Mouse (Mus musculus) limb, embryonic 15.5 days (tissue): ENCODE results near the gene Foxp1. TPM values are rescaled to one million over a fixed set of nuclear protein-coding genes. Genes with fewer than 3 reads are reported as not detected.

Experiments used
- ATAC-seq: fragments of 200-750 bp; cut with Nextera tagmentation; 2 replicates; pipeline ENCODE4 v1.8.0; 2017; ENCODE audit warnings: low read depth, moderate TSS enrichment; ENCODE audit not compliant: insufficient number of reproducible peaks, low FRiP score, low TSS enrichment
- H3K27ac ChIP-seq: fragments of 300-500 bp; sonication (generic); 2 replicates; pipeline ENCODE4 v1.5.1; 2015; ENCODE audit warnings: moderate library complexity, mild to moderate bottlenecking, inconsistent platforms
- H3K27me3 ChIP-seq: fragments of 300-500 bp; sonication (generic); 2 replicates; pipeline ENCODE4 v1.6.1; 2015; ENCODE audit warnings: inconsistent platforms
- H3K36me3 ChIP-seq: fragments of 300-500 bp; sonication (generic); 2 replicates; pipeline ENCODE4 v1.6.1; 2015; ENCODE audit warnings: inconsistent platforms
- H3K4me1 ChIP-seq: fragments of 300-500 bp; sonication (generic); 2 replicates; pipeline ENCODE4 v1.6.1; 2015; ENCODE audit warnings: inconsistent platforms
- H3K4me2 ChIP-seq: fragments of 300-500 bp; sonication (generic); 2 replicates; pipeline ENCODE4 v1.6.1; 2015; ENCODE audit warnings: mild to moderate bottlenecking, inconsistent platforms
- H3K4me3 ChIP-seq: fragments of 300-500 bp; sonication (generic); 2 replicates; pipeline ENCODE4 v1.5.1; 2015; ENCODE audit warnings: mild to moderate bottlenecking, inconsistent platforms
- H3K9ac ChIP-seq: fragments of 300-500 bp; sonication (generic); 2 replicates; pipeline ENCODE4 v1.6.1; 2015; ENCODE audit warnings: inconsistent platforms
- H3K9me3 ChIP-seq: fragments of 300-500 bp; sonication (generic); 2 replicates; pipeline ENCODE4 v1.6.1; 2016; ENCODE audit warnings: inconsistent platforms
- WGBS: fragments of 180-500 bp; shearing (Covaris S2); methylation state at CpG from one replicate; pipeline ENCODE4 v1.1.7; 2015; 5-methylcytosine and 5-hydroxymethylcytosine counted together
- polyA plus RNA-seq: library from polyadenylated mRNA; unstranded; fragments of >200 nt; fragmentation: Nextera tagmentation; extraction: Ambion mirVana; gene quantifications from 2 replicates; pipeline ENCODE4 v1.2.1, GENCODE M21; 2015

Gene Foxp1
- polyA plus RNA-seq, 1 experiment from 2014 or later: 142 TPM

DNA sequence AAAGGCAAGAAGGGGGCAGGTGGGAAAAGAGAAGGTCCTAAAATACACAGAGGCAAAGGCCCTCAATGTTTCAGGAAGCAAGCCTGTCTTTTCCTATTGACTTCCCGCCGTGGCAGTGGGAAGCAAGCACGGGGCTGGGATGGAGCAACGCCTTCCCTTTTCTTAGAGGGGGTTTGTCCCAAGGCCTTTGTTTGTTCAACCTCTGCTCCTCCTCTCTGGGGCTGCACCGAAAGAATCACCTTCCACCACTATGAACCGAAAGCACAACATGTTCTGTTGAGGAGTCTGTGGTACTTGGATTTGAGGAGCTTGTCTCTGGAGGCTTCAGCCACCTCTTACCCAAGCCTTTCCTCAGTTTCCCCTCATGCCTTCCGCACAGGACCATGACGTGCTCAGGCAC lies 355.5 kb downstream of the Foxp1 start:
- no peak overlapping the region for H3K27ac ChIP-seq

DNA sequence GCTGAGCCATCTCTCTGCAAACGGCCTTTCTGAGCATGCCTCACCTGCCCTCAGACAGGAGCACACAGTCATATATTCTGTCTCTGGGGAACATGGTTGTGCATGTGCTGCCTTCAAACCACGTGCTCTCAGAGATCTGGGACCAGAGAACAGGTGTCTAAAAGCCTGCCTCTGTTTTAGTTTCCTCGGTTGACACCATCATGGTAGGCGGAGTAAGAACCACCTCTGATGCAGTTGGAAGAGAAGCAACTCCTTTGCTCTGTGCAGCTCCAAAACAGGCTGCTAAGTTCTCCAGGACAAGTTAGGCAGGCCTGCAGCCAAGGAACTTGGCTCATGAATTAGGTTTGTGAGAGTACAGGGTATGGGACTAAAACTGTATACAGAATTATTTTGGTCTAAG lies 356.4 kb downstream of the Foxp1 start:
- Histone ChIP-seq H3K9ac (no peak overlapping the region), H3K4me3 (no peak overlapping the region), H3K4me2 (no peak overlapping the region), H3K36me3 (no peaks in the 10 kb centered on the region), H3K27me3 (no peaks in the 10 kb centered on the region), H3K27ac (no peak overlapping the region), H3K4me1 (peaks cover 5% of the 10 kb centered on the region; the same call in 1 of the 2 replicates), H3K9me3 (no peaks in the 10 kb centered on the region)
- 70% methylated on average over 4 of the region's 4 CpGs for WGBS
- ATAC-seq: no peak

More for the DNA sequence above, 355.5 kb downstream of the Foxp1 start:
- Histone ChIP-seq H3K36me3 (no peaks in the 10 kb centered on the region), H3K4me3 (no peak overlapping the region), H3K9ac (no peak overlapping the region), H3K4me2 (no peak overlapping the region), H3K4me1 (peaks cover 8% of the 10 kb centered on the region; the same call in 1 of the 2 replicates), H3K27me3 (no peaks in the 10 kb centered on the region), H3K9me3 (no peaks in the 10 kb centered on the region)
- ATAC-seq: no peak
- WGBS: 78% methylated on average over 8 of the region's 8 CpGs

DNA sequence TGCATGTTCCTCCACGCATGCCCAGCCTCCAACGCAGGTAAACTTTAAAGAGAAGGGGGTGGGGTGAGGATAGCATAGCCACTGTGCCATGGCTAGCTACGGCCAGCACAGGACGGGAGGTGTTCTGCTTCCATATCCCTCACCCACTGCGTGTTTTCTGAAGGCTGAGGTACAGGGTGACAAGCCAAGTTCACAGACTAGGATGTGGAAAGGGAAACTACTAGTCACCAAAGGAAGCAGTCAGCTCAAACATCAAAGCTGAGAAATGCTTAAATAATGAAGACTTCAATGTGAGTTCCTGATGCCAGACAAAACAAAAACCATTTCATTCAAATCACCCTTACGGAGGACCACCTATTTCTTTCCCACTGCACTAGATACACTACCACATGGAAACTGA lies 357.8 kb downstream of the Foxp1 start:
- H3K4me2 ChIP-seq: no peak overlapping the region
- H3K36me3 ChIP-seq: no peaks in the 10 kb centered on the region
- H3K27me3 ChIP-seq: no peaks in the 10 kb centered on the region
- peaks cover 12% of the 10 kb centered on the region for H3K4me1 ChIP-seq
- H3K4me3 ChIP-seq: no peak overlapping the region
- H3K9ac ChIP-seq: no peak overlapping the region
- WGBS: 83% methylated on average over 6 of the region's 6 CpGs
- H3K27ac ChIP-seq: no peak overlapping the region
- no peak for ATAC-seq
- no peaks in the 10 kb centered on the region for H3K9me3 ChIP-seq

DNA sequence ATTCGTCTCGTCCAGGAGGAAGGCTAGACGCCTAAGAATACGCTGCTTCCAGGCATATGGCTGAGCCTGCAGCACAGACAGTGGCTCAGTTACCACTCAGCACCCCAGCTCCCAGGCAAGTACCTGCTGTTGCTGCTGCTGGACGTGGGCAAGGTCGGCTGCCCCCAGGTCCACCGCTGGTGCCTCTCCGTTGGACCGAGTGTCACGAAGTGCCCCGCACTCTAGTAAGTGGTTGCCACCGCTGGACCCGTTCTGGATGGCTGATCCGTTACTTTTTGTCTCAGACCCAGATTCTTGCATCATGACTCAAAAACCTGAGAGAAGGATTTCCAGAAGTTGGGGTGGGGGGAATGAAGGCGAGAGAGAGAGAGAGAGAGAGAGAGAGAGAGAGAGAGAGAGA lies 359.8 kb downstream of the Foxp1 start:
- Histone ChIP-seq H3K27ac (no peak overlapping the region), H3K9me3 (no peaks in the 10 kb centered on the region), H3K36me3 (no peaks in the 10 kb centered on the region), H3K4me1 (peaks cover 17% of the 10 kb centered on the region), H3K27me3 (no peaks in the 10 kb centered on the region), H3K4me2 (no peak overlapping the region), H3K9ac (no peak overlapping the region), H3K4me3 (no peak overlapping the region)
- 79% methylated on average over 15 of the region's 15 CpGs for WGBS
- ATAC-seq: no peak

DNA sequence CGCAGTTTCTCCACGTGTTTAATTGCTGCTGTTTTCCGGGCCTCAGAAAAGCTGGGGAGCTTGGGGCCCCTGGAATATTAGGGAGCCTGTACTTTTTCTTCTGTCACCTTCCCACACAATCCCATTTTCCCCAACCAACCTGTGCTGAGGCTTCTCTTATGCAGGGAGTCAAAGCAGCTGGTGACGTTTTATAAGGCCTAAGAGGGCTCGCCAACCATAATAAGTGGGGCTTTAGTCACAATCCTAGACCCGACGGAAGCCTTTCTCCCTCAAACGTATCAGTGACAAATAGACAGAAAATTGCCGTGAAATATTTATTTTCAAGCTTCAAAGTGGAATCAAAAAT lies 362.2 kb downstream of the Foxp1 start:
- no peak overlapping the region for H3K4me3 ChIP-seq
- H3K9me3 ChIP-seq: no peaks in the 10 kb centered on the region
- ATAC-seq: no peak
- peaks cover 14% of the 10 kb centered on the region for H3K4me1 ChIP-seq
- H3K27ac ChIP-seq: peak overlapping the region; percentile 73
- no peaks in the 10 kb centered on the region for H3K27me3 ChIP-seq
- no peak overlapping the region for H3K9ac ChIP-seq
- peak overlapping the region; percentile 39 for H3K4me2 ChIP-seq
- no peaks in the 10 kb centered on the region for H3K36me3 ChIP-seq
- 14% methylated on average over 9 of the region's 9 CpGs for WGBS

DNA sequence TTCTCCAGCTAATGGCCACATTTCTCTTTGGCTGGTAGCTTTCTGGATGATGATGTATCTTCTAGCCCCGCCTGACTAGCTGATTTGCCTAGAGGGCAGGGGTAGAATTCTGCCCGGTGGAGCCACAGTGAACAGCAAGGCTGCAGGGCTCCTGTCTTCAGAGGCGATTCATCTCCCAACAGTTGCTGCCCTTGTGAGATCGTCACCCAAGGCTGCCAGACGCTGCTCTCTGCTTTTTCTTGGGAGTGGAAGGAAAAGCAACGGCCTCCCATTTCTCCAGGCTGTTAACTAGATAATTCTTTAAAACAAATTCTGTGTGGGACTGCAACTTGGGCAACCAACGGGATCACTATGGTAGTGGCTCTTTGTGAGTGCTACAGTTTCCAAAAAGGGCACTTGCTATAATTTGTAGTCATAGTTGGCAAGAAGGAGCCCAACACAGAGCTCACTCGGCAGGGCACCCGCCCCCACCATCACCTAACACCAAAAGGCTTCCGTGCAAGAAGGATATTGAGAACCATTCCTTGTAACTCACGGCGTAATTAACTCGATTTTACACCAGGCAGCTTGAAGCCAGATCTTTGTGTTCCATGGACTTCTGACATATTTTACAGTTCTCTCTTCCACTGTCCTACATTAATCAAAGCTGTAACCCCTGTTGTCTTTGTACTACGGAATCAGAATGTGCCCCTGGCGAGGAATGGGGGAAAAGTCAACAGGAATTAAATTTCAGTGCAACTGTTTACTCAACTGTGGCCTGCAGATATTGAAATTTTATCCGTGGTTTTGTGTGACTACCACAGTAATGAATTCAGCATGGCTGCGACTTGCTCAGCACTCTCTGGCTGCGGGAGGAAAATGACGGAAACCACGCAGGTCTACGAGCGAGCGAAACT lies 362.8 kb downstream of the Foxp1 start:
- H3K36me3 ChIP-seq: no peaks in the 10 kb centered on the region
- no peak overlapping the region for H3K9ac ChIP-seq
- no peak for ATAC-seq
- WGBS: 18% methylated on average over 23 of the region's 23 CpGs
- peak overlapping the region; percentile 73 for H3K27ac ChIP-seq
- H3K9me3 ChIP-seq: no peaks in the 10 kb centered on the region
- H3K4me1 ChIP-seq: peaks cover 14% of the 10 kb centered on the region
- no peaks in the 10 kb centered on the region for H3K27me3 ChIP-seq
- peak overlapping the region; percentile 39 for H3K4me2 ChIP-seq
- H3K4me3 ChIP-seq: no peak overlapping the region

DNA sequence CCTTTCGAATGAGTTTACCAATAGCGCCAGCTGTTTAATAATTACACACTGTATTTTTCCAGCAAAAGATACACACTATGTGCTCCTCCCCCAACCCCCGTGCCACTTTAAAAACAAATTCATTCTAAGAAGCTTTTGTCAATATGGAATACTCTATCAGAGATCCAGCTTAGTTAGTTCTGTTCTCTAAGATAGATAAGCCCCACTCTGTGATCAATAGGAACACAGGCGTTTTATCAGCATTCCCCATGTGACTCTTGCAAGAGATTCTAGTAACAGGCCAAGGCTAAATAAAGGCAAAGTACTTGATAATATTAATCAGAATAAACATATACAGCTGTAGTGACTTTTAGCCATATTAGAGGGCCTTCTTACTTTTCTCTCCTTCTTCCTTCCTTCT lies 368.8 kb downstream of the Foxp1 start:
- Histone ChIP-seq H3K27me3 (no peaks in the 10 kb centered on the region), H3K4me1 (no peaks in the 10 kb centered on the region), H3K9me3 (no peaks in the 10 kb centered on the region), H3K36me3 (no peaks in the 10 kb centered on the region), H3K9ac (no peak overlapping the region), H3K4me3 (no peak overlapping the region), H3K27ac (no peak overlapping the region), H3K4me2 (no peak overlapping the region)
- 89% methylated on average over 4 of the region's 4 CpGs for WGBS
- ATAC-seq: no peak

DNA sequence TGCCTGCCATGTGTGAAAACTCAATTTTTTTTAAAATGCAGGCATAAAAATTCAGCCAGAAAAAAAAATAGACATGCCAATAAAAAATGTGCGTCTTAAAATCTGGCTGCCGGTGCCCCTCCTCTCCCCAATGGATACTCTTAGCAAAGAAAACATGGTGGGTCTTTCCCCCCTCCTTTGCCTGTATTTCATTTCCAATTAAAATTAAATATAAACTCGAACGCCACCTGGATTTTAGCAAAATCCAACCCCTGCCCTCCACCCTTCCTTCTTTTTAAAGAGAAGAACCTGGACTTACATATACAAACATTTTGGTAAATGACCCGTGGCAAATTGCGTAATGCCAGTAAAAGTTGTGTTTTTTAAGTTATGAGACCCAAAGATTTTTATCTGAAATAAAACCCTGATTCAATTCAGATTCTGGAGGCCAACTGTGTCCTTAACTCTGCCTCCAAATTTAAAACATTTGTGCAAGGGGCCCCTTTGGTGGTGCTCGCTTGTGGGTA lies 376.1 kb downstream of the Foxp1 start:
- no peaks in the 10 kb centered on the region for H3K36me3 ChIP-seq
- ATAC-seq: no peak
- H3K4me1 ChIP-seq: peaks cover 23% of the 10 kb centered on the region
- H3K9ac ChIP-seq: no peak overlapping the region
- H3K9me3 ChIP-seq: no peaks in the 10 kb centered on the region
- 0 out of 2 replicates have a peak overlapping the region, but pooled peaks have one; percentile 47 for H3K27ac ChIP-seq
- H3K27me3 ChIP-seq: no peaks in the 10 kb centered on the region
- WGBS: 33% methylated on average over 7 of the region's 7 CpGs
- no peak overlapping the region for H3K4me3 ChIP-seq
- no peak overlapping the region for H3K4me2 ChIP-seq

DNA sequence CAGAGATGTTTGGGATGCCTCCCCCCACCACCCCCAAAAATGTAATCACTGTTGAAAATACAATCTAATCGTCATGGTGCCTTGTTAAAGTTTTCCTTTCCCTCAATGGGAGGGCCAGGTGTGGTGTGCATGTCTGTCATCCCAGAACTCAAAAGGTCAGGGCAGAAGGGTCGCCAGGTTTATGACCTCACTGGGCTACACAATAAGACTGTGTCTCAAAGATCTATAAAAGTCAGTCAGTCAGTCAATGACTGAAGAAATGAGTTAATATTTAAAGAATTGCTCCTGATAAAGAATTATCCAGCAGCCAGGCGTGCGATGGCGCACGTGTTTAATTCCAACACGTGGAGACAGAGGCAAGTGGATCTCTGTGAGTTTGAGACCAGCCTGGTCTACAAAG lies 377.5 kb downstream of the Foxp1 start:
- Histone ChIP-seq H3K27ac (no peak overlapping the region), H3K9me3 (no peaks in the 10 kb centered on the region), H3K4me2 (no peak overlapping the region), H3K9ac (no peak overlapping the region), H3K36me3 (no peaks in the 10 kb centered on the region), H3K4me3 (no peak overlapping the region), H3K4me1 (peaks cover 23% of the 10 kb centered on the region), H3K27me3 (no peaks in the 10 kb centered on the region)
- WGBS: 82% methylated on average over 7 of the region's 7 CpGs
- no peak for ATAC-seq

DNA sequence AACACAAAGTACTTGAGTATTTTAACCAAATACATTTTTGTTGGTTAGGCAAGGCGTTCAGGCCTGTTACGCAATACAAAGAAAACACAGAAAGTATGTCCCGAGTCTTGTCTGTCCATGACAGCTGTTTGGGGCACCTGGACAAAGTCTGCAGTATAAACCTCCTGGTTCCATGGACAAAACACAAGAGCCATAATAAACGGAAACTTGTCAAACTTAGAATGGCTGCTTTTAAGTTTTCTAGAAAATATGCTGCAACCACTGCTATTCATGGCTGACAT lies 378.8 kb downstream of the Foxp1 start:
- no peak overlapping the region for H3K4me2 ChIP-seq
- no peak for ATAC-seq
- no peak overlapping the region for H3K4me3 ChIP-seq
- no peaks in the 10 kb centered on the region for H3K36me3 ChIP-seq
- no peak overlapping the region for H3K9ac ChIP-seq
- H3K27me3 ChIP-seq: no peaks in the 10 kb centered on the region
- no peak overlapping the region for H3K27ac ChIP-seq
- 68% methylated on average over 4 of the region's 4 CpGs for WGBS
- H3K9me3 ChIP-seq: no peaks in the 10 kb centered on the region
- H3K4me1 ChIP-seq: peaks cover 23% of the 10 kb centered on the region

DNA sequence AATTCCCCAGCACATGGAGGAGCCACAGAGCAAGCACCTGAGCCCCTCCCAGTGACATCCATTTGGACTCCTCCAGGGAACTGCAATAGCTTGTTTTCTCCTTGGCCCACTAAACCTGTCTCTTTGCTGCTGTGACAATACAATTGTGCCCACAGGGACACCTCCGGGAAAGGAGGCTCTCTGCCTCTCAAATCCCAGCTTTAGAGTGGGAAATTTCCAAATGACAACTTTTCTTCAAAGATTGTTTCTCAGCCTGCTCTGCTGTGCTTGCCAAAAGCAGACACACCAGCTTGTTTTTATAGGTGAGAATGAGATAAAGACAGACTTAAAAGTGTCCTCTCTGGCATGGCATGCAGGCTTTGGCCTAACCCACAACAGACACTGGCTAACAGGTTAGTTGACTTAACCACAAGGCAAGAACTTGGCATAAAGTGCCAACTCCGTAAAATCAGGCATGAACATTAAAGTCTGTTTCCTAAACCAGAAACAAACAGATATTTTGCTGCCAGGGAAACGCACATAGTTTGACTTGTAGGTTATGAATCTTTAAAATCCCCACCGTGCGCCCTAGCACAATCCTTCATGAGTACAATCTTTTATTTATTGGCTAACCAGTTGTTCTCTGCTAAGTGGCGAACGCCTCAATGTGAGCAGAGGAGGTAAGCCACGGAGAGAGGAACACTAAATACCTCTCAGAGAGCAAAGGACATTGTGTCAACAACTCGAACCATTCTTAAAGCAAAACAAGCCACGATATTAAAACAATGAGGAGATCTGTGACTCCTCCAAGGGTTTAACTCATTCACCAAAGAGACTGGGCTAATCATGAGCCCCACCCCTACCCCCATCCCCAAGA lies 379.4 kb downstream of the Foxp1 start:
- H3K36me3 ChIP-seq: no peaks in the 10 kb centered on the region
- no peak overlapping the region for H3K4me3 ChIP-seq
- 57% methylated on average over 10 of the region's 10 CpGs for WGBS
- H3K4me2 ChIP-seq: no peak overlapping the region
- no peak overlapping the region for H3K9ac ChIP-seq
- ATAC-seq: no peak
- no peaks in the 10 kb centered on the region for H3K9me3 ChIP-seq
- no peaks in the 10 kb centered on the region for H3K27me3 ChIP-seq
- peaks cover 23% of the 10 kb centered on the region for H3K4me1 ChIP-seq
- no peak overlapping the region for H3K27ac ChIP-seq

DNA sequence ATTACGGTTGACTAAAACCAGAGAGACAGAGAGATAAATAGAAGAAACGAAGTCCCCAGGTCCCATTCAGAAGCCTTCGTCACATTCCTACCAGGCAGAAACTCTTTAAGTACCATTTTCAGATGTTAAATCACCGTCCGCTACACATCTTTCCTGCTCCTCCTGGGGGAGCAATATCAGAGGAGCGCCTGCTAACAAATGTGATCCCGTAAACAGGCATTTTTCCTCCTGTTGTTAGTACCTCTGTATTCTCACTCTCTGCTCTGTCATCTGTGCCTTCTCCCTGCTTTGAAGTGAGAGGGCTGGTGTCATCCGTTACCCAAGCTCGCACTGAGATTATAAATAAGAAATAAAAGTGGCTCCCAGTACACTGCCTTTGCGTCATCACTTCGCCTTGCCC lies 384.5 kb downstream of the Foxp1 start:
- no peak overlapping the region for H3K9ac ChIP-seq
- no peaks in the 10 kb centered on the region for H3K27me3 ChIP-seq
- H3K36me3 ChIP-seq: no peaks in the 10 kb centered on the region
- ATAC-seq: no peak
- H3K27ac ChIP-seq: no peak overlapping the region
- WGBS: 62% methylated on average over 11 of the region's 11 CpGs
- no peak overlapping the region for H3K4me3 ChIP-seq
- H3K4me1 ChIP-seq: peaks cover 14% of the 10 kb centered on the region; the same call in 1 of the 2 replicates
- H3K9me3 ChIP-seq: no peaks in the 10 kb centered on the region
- H3K4me2 ChIP-seq: no peak overlapping the region
